Mouse (Mus musculus) liver, adult 2 months (tissue): Measurements from ENCODE around the gene Drc3. TPM values are rescaled to one million over a fixed set of nuclear protein-coding genes. Genes with fewer than 3 reads are reported as not detected.

ENCODE experiments used
- DNase-seq: peaks from one replicate; pipeline ENCODE4 v3.0.0-alpha.2; 2011; ENCODE audit warnings: low read depth, low spot score; ENCODE audit errors: extremely low read depth
- H3K27ac ChIP-seq: fragments of 200-500 bp; replicated peaks from 2 replicates; pipeline ENCODE4 v1.5.1; 2012; ENCODE audit warnings: low read depth, mild to moderate bottlenecking, control low read depth, inconsistent platforms, low read length; ENCODE audit not compliant: insufficient read depth
- H3K27me3 ChIP-seq: fragments of 200-500 bp; 2 replicates; pipeline ENCODE4 v1.6.1; 2012; ENCODE audit warnings: mild to moderate bottlenecking, moderate library complexity, low read length, inconsistent platforms; ENCODE audit not compliant: control insufficient read depth, insufficient read depth
- H3K36me3 ChIP-seq: fragments of 200-500 bp; 2 replicates; pipeline ENCODE4 v1.6.1; 2012; ENCODE audit warnings: low read length, inconsistent platforms; ENCODE audit not compliant: control insufficient read depth, insufficient read depth
- H3K4me1 ChIP-seq: fragments of 200-500 bp; 2 replicates; pipeline ENCODE4 v1.6.1; 2011; ENCODE audit warnings: low read length; ENCODE audit not compliant: control insufficient read depth, insufficient read depth
- H3K4me3 ChIP-seq: fragments of 200-500 bp; 2 replicates; pipeline ENCODE4 v1.5.1; 2011; ENCODE audit warnings: low read depth, mild to moderate bottlenecking, control low read depth, low read length, moderate library complexity; ENCODE audit not compliant: insufficient read depth
- H3K79me2 ChIP-seq: fragments of 200-500 bp; 2 replicates; pipeline ENCODE4 v1.6.1; 2012; ENCODE audit warnings: inconsistent platforms, mild to moderate bottlenecking, low read length, moderate library complexity; ENCODE audit not compliant: control insufficient read depth, insufficient read depth
- H3K9ac ChIP-seq: fragments of 200-500 bp; 2 replicates; pipeline ENCODE4 v1.6.1; 2012; ENCODE audit warnings: low read depth, mild to moderate bottlenecking, control low read depth, inconsistent platforms, low read length
- CTCF ChIP-seq: fragments of 200-500 bp; IDR thresholded peaks from 2 replicates; pipeline ENCODE4 v1.5.1; 2011; ENCODE audit warnings: low read depth, low read length, control low read depth
- POLR2A ChIP-seq: fragments of 200-500 bp; IDR thresholded peaks from 2 replicates; pipeline ENCODE4 v1.6.1; 2011; ENCODE audit warnings: low read length, control low read depth; ENCODE audit not compliant: insufficient read depth; ENCODE audit errors: extremely low read depth
- WGBS: fragments of 180-500 bp; shearing (Covaris S2); methylation state at CpG from one replicate; pipeline ENCODE4 v1.1.7; 2018; 5-methylcytosine and 5-hydroxymethylcytosine counted together
- polyA plus RNA-seq: library from polyadenylated mRNA; depleted of rRNA; stranded (reverse); fragments of >200 nt; gene quantifications from 2 replicates; pipeline ENCODE4 v1.2.3, GENCODE M21; 2012
- total RNA-seq: library from RNA; depleted of rRNA; stranded (reverse); fragments of >200 nt; gene quantifications from 2 replicates; pipeline ENCODE4 v1.2.3, GENCODE M21; 2014

Drc3 gene
- total and polyA plus RNA-seq, 2 experiments = 0.46 to 0.64 TPM

DNA sequence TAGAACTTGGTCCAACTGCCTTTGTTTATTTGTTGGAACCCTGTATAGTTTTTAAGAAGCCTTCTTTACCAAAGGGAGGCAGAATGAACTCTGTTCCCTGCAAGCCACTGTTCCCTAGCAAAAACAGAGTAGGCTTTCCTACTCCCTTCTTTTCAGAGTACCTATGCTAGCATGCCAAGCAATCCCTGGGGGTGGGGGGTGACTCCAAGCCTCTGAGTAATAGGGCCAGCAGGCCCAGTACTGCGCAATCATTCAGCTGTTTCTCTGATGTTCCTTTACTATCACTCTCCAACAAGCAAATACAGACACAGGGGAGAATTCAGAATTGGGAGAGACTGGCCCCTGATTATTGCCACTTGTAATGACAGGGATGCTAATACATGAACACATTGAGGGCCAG is 53.5 kb downstream of the Drc3 start:
- no peak for DNase-seq

DNA sequence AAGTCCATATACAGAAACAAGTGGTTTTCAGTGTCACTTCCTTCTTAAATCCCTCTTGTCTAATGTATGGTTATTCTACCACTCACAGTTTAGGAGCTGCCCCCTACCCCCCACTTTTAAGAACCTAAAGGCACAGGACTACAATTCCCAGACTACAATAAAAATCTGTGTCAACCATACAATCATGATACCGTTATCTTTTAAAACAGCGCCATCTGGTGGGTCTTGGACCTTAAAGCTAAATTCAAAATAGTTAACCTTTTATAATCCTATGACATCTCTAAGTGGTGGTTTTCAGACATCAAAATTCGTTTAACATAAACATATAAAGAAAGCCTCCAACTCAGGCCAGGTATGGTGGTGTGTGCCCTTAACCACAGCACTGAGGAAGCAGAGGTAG is 59.0 kb downstream of the Drc3 start:
- no peak overlapping the region for H3K27ac ChIP-seq
- peaks cover 6% of the 10 kb centered on the region for H3K4me1 ChIP-seq
- H3K79me2 ChIP-seq = peaks cover 7% of the 10 kb centered on the region; the same call in 1 of the 2 replicates
- peaks cover 16% of the 10 kb centered on the region for H3K36me3 ChIP-seq
- WGBS = 6% methylated on average over 3 of the region's 3 CpGs
- TF ChIP-seq CTCF (peak; percentile 47), POLR2A (no peak)
- DNase-seq = peak; percentile 60
- H3K27me3 ChIP-seq = no peaks in the 10 kb centered on the region
- no peak overlapping the region for H3K9ac ChIP-seq
- no peak overlapping the region for H3K4me3 ChIP-seq

More for the DNA sequence above, 53.5 kb downstream of the Drc3 start:
- no peak overlapping the region for H3K4me3 ChIP-seq
- H3K9ac ChIP-seq = no peak overlapping the region
- TF ChIP-seq CTCF = no peak
- H3K36me3 ChIP-seq = peaks cover 43% of the 10 kb centered on the region
- peaks cover under 1% of the 10 kb centered on the region; the same call in 1 of the 2 replicates for H3K79me2 ChIP-seq
- H3K4me1 ChIP-seq = peaks cover 7% of the 10 kb centered on the region
- H3K27ac ChIP-seq = no peak overlapping the region
- H3K27me3 ChIP-seq = no peaks in the 10 kb centered on the region
- 97% methylated on average over 1 of the region's 1 CpGs for WGBS

DNA sequence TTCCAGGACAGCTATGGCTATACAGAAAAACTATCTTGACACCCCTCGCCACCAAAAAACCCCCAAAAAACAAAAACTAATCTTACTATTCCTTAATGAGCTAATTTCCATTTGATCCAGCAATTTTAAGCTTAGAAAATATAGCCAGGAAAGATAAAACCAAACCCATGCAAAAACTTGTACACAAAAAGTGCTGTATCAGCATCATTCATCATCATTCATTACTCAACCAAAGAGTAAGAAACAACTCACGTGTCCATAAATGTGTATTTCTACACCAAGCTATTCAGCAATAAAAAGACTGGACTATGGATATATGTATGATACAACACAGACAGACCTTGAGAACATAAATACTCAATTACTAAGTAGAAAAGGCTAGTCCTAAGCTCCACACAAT is 59.8 kb downstream of the Drc3 start:
- H3K79me2 ChIP-seq = peaks cover 11% of the 10 kb centered on the region; the same call in 1 of the 2 replicates
- TF ChIP-seq CTCF (no peak), POLR2A (no peak)
- no peaks in the 10 kb centered on the region for H3K27me3 ChIP-seq
- DNase-seq = no peak
- H3K36me3 ChIP-seq = peaks cover 12% of the 10 kb centered on the region; the same call in 1 of the 2 replicates
- WGBS = 73% methylated on average over 2 of the region's 2 CpGs
- H3K4me3 ChIP-seq = no peak overlapping the region
- no peak overlapping the region for H3K27ac ChIP-seq
- H3K4me1 ChIP-seq = peaks cover 6% of the 10 kb centered on the region
- H3K9ac ChIP-seq = no peak overlapping the region

DNA sequence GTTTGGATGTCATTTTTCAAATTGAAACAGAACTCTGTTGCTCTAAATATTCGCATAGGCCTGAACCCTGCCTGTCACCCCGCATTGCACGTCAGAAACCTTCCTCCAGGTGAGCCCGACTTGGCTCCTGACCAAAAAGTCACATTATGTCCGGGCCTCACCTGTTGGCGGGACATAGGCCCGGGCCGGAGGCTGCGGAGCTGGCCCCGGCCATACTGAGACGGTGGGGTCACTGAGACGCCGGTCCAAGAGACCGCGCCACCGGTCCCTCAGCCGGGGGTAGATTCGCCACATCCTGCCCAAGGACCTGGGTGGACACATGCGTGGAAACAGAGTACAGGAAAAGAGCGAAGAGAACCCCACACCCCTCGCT is 63.4 kb downstream of the Drc3 start:
- WGBS = under 1% methylated on average over 21 of the region's 21 CpGs
- H3K27ac ChIP-seq = peak overlapping the region; percentile 66
- H3K9ac ChIP-seq = peak overlapping the region; percentile 74
- H3K4me3 ChIP-seq = peak overlapping the region; percentile 73
- TF ChIP-seq POLR2A (no peak), CTCF (no peak)
- no peak for DNase-seq
- no peaks in the 10 kb centered on the region for H3K36me3 ChIP-seq
- peaks cover 14% of the 10 kb centered on the region; the same call in 1 of the 2 replicates for H3K79me2 ChIP-seq
- H3K27me3 ChIP-seq = no peaks in the 10 kb centered on the region
- H3K4me1 ChIP-seq = peaks cover 9% of the 10 kb centered on the region

DNA sequence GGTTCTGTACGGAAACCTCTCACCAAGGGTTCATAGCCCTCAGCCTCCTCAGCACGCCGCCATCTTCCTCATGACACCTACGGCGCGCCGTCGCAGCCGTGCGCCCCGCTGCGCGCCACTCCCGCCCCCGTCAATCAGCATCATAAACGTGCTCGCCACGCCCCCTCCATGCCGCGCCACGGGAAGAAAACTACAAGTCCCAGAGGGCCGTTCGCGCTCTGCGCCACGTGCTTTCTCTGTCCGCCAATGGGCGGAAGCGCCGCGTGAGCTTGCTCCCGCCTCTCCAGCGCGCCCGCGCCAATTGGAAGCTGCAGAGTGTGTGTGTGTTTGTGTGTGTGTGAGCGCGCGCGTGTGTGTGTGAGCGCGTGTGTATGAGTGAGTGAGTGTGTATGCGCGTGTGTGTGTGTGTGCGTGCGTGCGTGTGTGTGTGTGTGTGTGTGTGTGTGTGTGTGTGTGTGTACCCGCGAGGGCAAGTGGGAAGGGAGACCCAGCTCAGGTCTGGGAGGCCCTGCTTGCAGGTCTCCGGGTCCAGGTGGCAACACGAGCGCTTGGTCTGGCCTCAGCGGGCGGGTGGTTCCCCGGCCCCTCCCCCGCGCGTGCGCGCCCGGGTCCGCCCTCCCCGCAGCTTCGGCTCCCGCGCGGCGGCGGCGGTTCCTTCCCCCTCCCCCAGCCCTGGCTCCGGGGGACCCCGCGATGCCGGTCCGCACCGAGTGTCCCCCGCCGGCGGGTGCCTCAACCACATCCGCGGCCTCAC is 64.0 kb downstream of the Drc3 start, which contains the start of gene Gid4:
Gene Gid4 (plus strand): TSS at position 183 of the 754 bp plus-strand sequence.
- H3K27me3 ChIP-seq = no peaks in the 10 kb centered on the region
- TF ChIP-seq POLR2A (peak; percentile 43; the same call in 1 of the 2 replicates), CTCF (no peak)
- H3K9ac ChIP-seq = peak within 1 kb of the TSS; percentile 92
- peak; percentile 93 for DNase-seq
- H3K4me3 ChIP-seq = peak within 1 kb of the TSS; percentile 78
- peaks cover 11% of the 10 kb centered on the region; the same call in 1 of the 2 replicates for H3K79me2 ChIP-seq
- H3K27ac ChIP-seq = peak within 1 kb of the TSS; percentile 85
- peaks cover 9% of the 10 kb centered on the region for H3K4me1 ChIP-seq
- H3K36me3 ChIP-seq = no peaks in the 10 kb centered on the region
- 1% methylated on average over 80 of the region's 81 CpGs for WGBS

DNA sequence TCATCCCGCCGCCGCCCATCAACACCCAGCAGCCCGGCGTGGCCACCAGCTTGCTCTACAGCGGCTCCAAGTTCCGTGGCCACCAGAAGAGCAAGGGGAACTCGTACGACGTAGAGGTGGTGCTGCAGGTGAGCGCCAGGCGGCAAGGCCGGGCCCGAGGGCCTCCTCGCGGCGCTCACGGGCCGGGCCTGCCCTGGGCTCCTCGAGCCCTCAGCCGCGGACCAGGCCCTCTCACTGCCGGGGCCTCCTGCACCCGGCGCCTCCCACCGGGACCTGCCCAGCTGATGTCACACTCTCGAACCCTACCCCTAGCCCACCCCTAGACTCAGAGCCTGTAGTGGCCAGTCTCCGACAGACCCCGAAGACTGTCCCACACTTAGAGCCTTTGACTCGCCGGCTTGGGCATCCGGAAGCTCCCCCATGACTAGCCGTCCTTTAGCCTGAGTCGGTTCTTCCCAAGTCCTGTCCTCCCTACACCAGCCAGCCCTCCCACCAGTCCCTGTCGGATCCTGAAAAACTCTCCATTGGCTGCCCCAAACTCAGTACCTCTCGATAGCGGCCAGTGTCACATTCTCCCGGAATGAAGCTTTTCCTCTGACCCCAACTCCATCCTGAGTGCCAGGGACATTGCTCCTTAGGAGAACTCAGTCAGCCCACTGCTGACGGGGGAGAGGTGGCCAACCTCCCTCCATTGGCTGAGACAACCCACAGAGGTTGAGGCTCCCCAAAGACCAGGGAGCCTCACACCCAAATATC is 64.8 kb downstream of the Drc3 start, which contains the start of gene Atpaf2:
Gene Atpaf2 (minus strand): TSS at position 741 of the 756 bp plus-strand sequence.
- TF ChIP-seq POLR2A = no peak
- no peak for TF ChIP-seq CTCF
- WGBS = 1% methylated on average over 39 of the region's 39 CpGs
- Histone ChIP-seq H3K4me3 (peak within 1 kb of the TSS; percentile 78), H3K27me3 (no peaks in the 10 kb centered on the region), H3K9ac (peak within 1 kb of the TSS; percentile 92), H3K36me3 (no peaks in the 10 kb centered on the region), H3K27ac (peak within 1 kb of the TSS; percentile 85), H3K4me1 (peaks cover 8% of the 10 kb centered on the region), H3K79me2 (peaks cover 11% of the 10 kb centered on the region; the same call in 1 of the 2 replicates)
- peak; percentile 9 for DNase-seq
